Comparison of ENCODE assay signal across 14 mouse cellular contexts in genomic region chr10:70262051-70262450, GRCm38 (mm10). TPM values are rescaled to one million over a fixed set of nuclear protein-coding genes. Genes with fewer than 3 reads are reported as not detected.
"Had no signal": no experiment of that assay in that cellular context is flagged by ENCODE, and none has a peak within 500 bp of the region (broad histone marks: within the 10 kb centered on the region; RNA-seq: fewer than 3 reads in every experiment).

No protein-coding gene starts in this region.

- H3K9ac ChIP-seq: limb, embryonic 12.5 days; liver, embryonic 15.5 days; midbrain, embryonic 12.5 days had no signal

- H3K27ac ChIP-seq: layer of hippocampus, adult 2 months; limb, embryonic 12.5 days; liver, embryonic 15.5 days; midbrain, embryonic 12.5 days had no signal

- H3K36me3 ChIP-seq: limb, embryonic 12.5 days; liver, embryonic 15.5 days; midbrain, embryonic 12.5 days had no signal

- H3K4me2 ChIP-seq: limb, embryonic 12.5 days; liver, embryonic 15.5 days; midbrain, embryonic 12.5 days had no signal

- H3K27me3 ChIP-seq: limb, embryonic 12.5 days; liver, embryonic 15.5 days; midbrain, embryonic 12.5 days had no signal

- H3K4me1 ChIP-seq: limb, embryonic 12.5 days; liver, embryonic 15.5 days had no signal

- H3K9me3 ChIP-seq: limb, embryonic 12.5 days; liver, embryonic 15.5 days; midbrain, embryonic 12.5 days had no signal

- DNase-seq: liver; right cerebral cortex, postnatal 14 days; thymus, adult 18-20 months; thymus, postnatal 14 days had no signal

- H3K4me3 ChIP-seq: layer of hippocampus, adult 2 months; limb, embryonic 12.5 days; liver, embryonic 15.5 days; midbrain, embryonic 12.5 days had no signal

- ATAC-seq: hindbrain, embryonic 16.5 days; inflammation-experienced regulatory T-cells, adult 6 months; intestine, postnatal 0 days; midbrain, embryonic 16.5 days had no signal

RNA-seq across cellular contexts. Expression of gene Slc16a9, which starts 17.2 kb away (rescaled TPM):
- total RNA-seq: megakaryocyte-erythroid progenitor cell, adult 5-6 weeks had no signal
- polyA plus RNA-seq: inflammation-experienced regulatory T-cells, adult 6 months had no signal

RNA-seq across cellular contexts. Expression of gene Mrln, which starts 57.6 kb away (rescaled TPM):
- total RNA-seq: layer of hippocampus, adult 2 months; left cerebral cortex, postnatal 36 days; megakaryocyte-erythroid progenitor cell, adult 5-6 weeks had no signal
- polyA plus RNA-seq: inflammation-experienced regulatory T-cells, adult 6 months; intestine, postnatal 0 days; midbrain, embryonic 16.5 days had no signal
